Mouse (Mus musculus) E14TG2a.4 (cell line): ENCODE results near the gene Clasrp.

ENCODE experiments used
- H3K27me3 ChIP-seq: 2 replicates; pipeline ENCODE4 v1.6.1; 2014; ENCODE audit warnings: low read length, control low read depth; ENCODE audit not compliant: insufficient read depth
- H3K36me3 ChIP-seq: 2 replicates; pipeline ENCODE4 v1.6.1; 2014; ENCODE audit warnings: low read length, control low read depth; ENCODE audit not compliant: insufficient read depth
- H3K4me1 ChIP-seq: replicated peaks from 2 replicates; pipeline ENCODE4 v1.6.1; 2014; ENCODE audit warnings: low read depth, low read length, control low read depth
- H3K4me3 ChIP-seq: replicated peaks from 2 replicates; pipeline ENCODE4 v1.5.1; 2014; ENCODE audit warnings: mild to moderate bottlenecking, low read length
- H3K9me3 ChIP-seq: 2 replicates; pipeline ENCODE4 v1.6.1; 2014; ENCODE audit warnings: low read length, control low read depth
- CTCF ChIP-seq: conservative IDR thresholded peaks from 2 replicates; pipeline ENCODE4 v1.5.1; 2014; ENCODE audit warnings: low read length
- NANOG ChIP-seq: IDR thresholded peaks from 2 replicates; pipeline ENCODE4 v1.6.1; 2014; ENCODE audit warnings: borderline replicate concordance, low read length, mixed read lengths
- POU5F1 ChIP-seq: IDR thresholded peaks from 2 replicates; pipeline ENCODE4 v1.6.1; 2014; ENCODE audit warnings: low read length, borderline replicate concordance

Gene Clasrp

DNA sequence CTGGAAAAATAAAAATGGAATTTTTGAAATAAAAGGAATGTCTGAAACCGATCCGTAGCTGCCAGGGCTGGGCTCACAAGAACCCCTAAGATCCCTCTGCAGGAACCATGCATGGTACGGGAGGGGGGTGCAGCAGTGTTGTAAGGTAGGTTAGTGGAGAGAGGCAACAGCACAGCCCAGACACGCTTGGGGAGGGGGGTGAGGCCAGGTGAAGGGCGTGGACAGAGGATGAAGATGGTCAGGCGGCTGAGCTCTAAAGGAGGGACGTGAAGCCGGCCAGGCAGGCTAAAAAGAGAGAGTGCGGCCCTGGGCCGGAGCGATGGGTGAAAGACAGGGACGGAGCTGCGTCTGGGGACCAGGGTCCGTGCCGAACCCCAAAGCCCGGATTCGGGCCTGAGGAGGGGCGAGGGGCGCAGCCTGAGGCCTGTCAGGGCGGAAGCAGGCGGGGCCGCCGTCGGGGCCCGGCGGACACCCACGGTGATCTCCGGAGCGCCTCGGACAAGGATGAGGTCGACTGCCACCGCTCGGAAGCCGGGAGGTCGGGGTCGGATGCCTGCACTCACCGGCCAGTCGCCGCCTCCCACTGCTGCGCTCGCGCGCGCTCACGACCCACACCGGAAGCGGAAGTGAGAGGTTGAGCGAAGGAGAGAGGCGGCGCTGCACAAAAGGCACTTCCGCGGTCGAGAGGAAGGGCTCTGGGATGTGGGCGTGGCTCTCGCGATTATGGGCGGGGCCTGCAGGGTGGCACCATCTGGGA lies at the start of gene Clasrp:
Gene Clasrp, minus strand, starts transcription at position 638 of the 757 bp plus-strand sequence.
- Histone ChIP-seq H3K9me3 (no peaks in the 10 kb centered on the region), H3K4me1 (peaks cover 63% of the 10 kb centered on the region), H3K36me3 (peaks cover 53% of the 10 kb centered on the region), H3K27me3 (no peaks in the 10 kb centered on the region), H3K4me3 (peak within 1 kb of the TSS; percentile 99)
- TF ChIP-seq NANOG, result no peak
- TF ChIP-seq CTCF, result no peak
- TF ChIP-seq POU5F1, result no peak

DNA sequence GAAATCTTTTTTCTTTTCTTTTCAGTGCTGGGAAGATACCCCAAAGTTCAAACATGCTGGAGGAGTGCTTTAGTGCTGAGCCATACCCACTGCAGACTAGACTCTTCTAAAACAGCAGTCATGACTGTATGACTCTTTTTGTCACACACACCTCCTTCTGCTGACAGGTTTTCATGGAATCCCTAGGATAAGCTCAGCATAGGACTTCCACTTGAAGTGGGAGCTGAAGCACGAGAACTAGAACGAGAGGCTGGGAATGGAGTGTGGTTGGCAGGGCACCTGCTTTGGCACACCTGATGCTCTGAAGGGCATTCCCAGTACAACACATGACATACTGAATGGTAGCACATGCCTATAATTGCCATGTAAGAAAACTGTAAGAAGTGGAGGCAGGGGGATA lies 48.3 kb upstream of the Clasrp start:
- H3K4me1 ChIP-seq, result peaks cover 31% of the 10 kb centered on the region
- peaks cover 90% of the 10 kb centered on the region for H3K36me3 ChIP-seq
- no peaks in the 10 kb centered on the region for H3K27me3 ChIP-seq
- H3K9me3 ChIP-seq, result no peaks in the 10 kb centered on the region
- TF ChIP-seq NANOG, result no peak
- H3K4me3 ChIP-seq, result no peak overlapping the region

DNA sequence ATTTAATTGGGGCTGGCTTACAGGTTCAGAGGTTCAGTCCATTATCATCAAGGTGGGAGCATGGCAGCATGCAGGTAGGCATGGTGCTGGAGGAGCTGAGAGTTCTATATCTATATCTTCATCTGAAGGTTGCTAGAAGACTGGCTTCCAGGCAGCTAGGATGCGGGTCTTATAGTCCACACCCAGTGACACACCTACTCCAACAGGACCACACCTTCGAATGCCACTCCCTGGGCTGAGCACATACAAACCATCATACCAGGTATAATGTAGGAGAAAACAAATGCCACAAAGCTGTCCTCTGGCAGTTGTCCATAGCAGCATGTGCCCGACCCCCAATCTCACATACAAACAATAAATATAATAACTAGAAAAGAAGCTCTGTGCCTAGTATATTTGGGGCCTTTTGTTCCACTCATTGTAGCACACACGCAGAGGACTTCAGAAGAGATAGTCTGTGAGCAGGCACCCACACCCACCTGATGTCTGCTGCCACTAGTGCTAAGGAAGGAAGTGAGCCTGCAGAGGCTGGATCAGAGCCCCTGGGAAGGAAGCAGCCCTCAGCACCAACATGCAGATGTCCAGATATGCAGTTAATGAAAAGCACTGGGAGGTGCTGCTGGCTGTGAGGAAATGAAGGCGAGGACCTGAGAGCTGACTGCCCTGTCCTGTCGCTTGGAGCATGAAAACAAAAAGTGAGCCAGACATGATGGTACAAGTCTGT lies 46.9 kb upstream of the Clasrp start:
- H3K4me1 ChIP-seq, result peaks cover 28% of the 10 kb centered on the region
- H3K4me3 ChIP-seq, result no peak overlapping the region
- H3K27me3 ChIP-seq, result no peaks in the 10 kb centered on the region
- no peaks in the 10 kb centered on the region for H3K9me3 ChIP-seq
- no peak for TF ChIP-seq POU5F1
- no peak for TF ChIP-seq CTCF
- TF ChIP-seq NANOG, result no peak
- H3K36me3 ChIP-seq, result peaks cover 88% of the 10 kb centered on the region

DNA sequence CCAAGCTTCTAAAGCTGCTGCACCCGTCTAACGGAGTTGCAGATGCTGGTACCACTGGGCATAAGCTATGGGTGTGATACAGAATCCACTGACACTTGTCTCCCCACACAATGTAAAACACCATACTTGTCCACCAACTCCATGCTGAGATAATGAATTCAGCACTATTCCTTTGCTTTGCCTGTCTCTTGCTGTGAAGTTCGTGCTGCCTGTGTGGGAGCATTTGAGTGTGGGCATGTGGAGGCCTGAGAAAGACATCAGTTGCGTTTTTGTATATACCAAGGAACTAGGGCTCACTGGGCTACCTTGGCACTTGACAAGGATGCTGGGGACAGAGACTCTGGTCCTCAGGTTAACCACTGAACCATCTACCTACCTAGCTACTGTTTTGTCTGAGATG lies 36.9 kb upstream of the Clasrp start:
- Histone ChIP-seq H3K9me3 (peaks cover 4% of the 10 kb centered on the region; the same call in 1 of the 2 replicates), H3K27me3 (no peaks in the 10 kb centered on the region), H3K36me3 (peaks cover 97% of the 10 kb centered on the region), H3K4me3 (no peak overlapping the region), H3K4me1 (peaks cover 31% of the 10 kb centered on the region)
- no peak for TF ChIP-seq NANOG
- TF ChIP-seq CTCF, result no peak
- TF ChIP-seq POU5F1, result no peak

DNA sequence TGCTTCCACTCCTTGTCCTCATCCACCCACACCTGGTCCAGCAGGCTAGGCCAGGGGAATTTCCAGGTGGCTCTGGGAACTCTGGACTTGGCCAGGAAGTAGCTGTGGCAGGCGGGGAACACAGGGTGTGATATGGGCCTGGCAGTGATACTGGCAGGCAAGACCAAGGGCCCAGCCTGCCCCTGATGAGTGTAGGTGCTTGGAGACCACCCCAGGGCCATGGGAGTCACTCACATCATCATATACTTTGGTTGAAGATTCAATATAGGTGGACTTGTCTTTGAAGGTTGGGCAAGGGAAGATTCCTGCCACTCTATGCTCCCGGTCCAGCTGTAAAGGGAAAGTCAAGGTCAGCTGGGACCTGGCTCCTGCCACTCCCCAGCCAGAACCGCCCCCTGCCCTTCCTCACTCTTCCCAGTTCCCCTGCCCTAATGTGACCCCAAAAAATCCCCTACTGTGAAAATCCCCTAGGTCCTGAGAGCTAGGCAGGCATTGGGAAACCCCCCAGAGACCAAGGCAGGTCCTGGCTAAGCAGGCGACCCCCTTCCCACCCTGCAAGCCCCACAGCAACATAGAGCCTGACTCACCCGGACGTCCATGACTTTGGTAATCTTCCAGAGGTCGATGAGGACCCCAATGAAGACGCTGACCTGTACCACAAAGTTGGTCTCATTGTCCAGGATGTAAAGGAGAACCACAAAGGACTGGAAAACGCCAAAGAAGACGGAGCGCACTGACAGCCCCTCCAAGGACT lies 31.0 kb upstream of the Clasrp start:
- Histone ChIP-seq H3K4me1 (peaks cover 45% of the 10 kb centered on the region), H3K4me3 (no peak overlapping the region), H3K9me3 (peaks cover under 1% of the 10 kb centered on the region; the same call in 1 of the 2 replicates), H3K36me3 (peaks cover 86% of the 10 kb centered on the region), H3K27me3 (no peaks in the 10 kb centered on the region)
- TF ChIP-seq NANOG (no peak), POU5F1 (no peak), CTCF (no peak)

DNA sequence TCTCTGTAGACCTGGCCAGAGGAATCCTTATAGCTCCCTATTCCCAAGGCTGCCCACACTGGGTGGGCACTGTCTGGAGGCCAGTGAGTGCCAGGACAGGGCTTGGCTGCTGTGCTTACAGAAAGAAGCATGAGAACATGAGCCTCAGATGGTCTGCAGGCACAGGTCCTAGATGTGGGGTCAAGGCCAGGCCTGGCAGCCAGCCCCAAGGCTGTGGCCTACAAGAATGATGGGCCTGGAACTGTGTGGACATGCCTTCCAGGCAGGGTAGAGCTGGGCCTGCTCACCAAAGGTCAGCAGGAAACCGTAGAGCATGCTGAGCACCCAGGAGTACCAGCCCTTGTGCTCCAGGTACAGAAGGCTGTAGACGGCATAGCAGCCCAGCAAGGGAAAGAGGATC lies 30.3 kb upstream of the Clasrp start:
- no peaks in the 10 kb centered on the region for H3K27me3 ChIP-seq
- H3K4me1 ChIP-seq, result peaks cover 52% of the 10 kb centered on the region
- H3K36me3 ChIP-seq, result peaks cover 79% of the 10 kb centered on the region
- H3K9me3 ChIP-seq, result no peaks in the 10 kb centered on the region
- TF ChIP-seq CTCF (no peak), POU5F1 (no peak), NANOG (no peak)
- H3K4me3 ChIP-seq, result no peak overlapping the region

DNA sequence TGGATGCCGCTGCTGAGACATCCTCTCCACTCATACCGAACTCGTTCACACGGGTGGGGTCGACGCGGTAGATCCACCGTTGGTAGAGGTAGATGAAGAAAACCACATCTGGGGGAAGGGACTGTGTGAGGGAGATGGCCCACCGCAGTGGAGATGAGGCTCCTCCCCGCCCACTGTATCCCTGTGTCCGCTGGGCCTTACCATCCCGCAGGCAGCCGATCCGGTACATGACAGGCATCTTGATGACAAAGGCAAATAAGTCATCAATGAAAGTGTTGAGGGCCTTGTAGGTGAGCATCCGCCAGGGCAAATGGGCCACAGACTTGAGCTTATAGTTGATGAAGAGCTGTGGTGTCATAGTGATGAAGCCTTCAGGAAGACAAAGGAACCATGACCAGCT lies 29.6 kb upstream of the Clasrp start:
- Histone ChIP-seq H3K4me3 (no peak overlapping the region), H3K9me3 (no peaks in the 10 kb centered on the region), H3K36me3 (peaks cover 72% of the 10 kb centered on the region), H3K4me1 (peaks cover 54% of the 10 kb centered on the region), H3K27me3 (no peaks in the 10 kb centered on the region)
- TF ChIP-seq NANOG (no peak), POU5F1 (no peak), CTCF (no peak)

DNA sequence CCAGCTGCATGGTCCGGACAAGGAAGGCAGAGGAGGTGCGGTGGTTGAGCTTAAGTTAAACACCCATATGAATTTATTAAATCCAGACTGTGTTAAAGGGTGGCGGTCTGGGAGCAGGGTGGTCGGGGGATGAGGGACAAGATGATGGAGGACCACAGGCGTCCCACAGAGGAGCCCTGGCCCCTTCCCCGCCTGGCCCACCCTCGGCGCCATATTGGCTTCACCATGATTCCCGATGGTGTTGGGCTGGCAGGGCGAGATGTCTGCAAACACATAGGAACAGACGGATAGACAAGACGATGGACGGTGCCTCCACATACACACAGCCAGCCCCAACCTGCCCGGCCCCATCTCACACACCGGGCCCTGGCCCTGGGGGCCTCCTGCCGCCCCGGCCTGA lies 28.9 kb upstream of the Clasrp start:
- Histone ChIP-seq H3K27me3 (no peaks in the 10 kb centered on the region), H3K36me3 (peaks cover 65% of the 10 kb centered on the region), H3K9me3 (no peaks in the 10 kb centered on the region), H3K4me1 (peaks cover 54% of the 10 kb centered on the region), H3K4me3 (no peak overlapping the region)
- TF ChIP-seq CTCF (no peak), POU5F1 (no peak), NANOG (no peak)
